Mouse (Mus musculus): Measurements from ENCODE around the gene Adgrv1. TPM values are rescaled to one million over a fixed set of nuclear protein-coding genes. Genes with fewer than 3 reads are reported as not detected.
A peak's percentile ranks its signal among the peaks of the same experiment; 100 is the strongest.

Adgrv1 gene
- polyA plus RNA-seq, 1 experiment from 2014 or later = 0.13 TPM

DNA sequence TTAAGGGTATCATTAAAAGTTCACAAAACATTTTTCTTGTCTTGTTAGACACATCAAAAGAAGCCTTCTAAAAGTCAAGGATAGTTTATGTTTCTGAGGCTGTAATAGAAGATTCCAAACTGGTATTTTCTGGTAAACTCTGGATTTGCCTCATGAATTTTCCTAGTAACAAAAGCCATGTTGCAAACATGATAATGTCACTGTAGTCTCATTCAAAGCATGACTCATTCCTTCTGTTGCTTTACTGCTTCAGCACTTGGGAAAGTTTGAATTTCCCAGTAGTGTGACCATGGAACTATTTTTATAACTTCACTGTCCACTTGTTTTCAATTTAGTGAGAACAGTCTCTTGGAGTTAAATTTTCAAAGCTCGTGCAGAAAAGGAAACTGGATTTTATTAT, 274.2 kb downstream of the Adgrv1 start:
- no peak overlapping the region for H3K4me2 ChIP-seq
- no peak for DNase-seq
- H3K27me3 ChIP-seq = no peaks in the 10 kb centered on the region
- H3K27ac ChIP-seq = no peak overlapping the region
- no peaks in the 10 kb centered on the region for H3K4me1 ChIP-seq (replicated peaks)
- no peaks in the 10 kb centered on the region for H3K9me3 ChIP-seq (replicated peaks)
- 44% methylated on average over 1 of the region's 1 CpGs for WGBS (ENCODE audit: insufficient replicate concordance)
- no peak overlapping the region for H3K4me3 ChIP-seq (replicated peaks)
- no peaks in the 10 kb centered on the region for H3K36me3 ChIP-seq
- H3K9ac ChIP-seq = no peak overlapping the region
- no peak for ATAC-seq (ENCODE audit: low read depth)

DNA sequence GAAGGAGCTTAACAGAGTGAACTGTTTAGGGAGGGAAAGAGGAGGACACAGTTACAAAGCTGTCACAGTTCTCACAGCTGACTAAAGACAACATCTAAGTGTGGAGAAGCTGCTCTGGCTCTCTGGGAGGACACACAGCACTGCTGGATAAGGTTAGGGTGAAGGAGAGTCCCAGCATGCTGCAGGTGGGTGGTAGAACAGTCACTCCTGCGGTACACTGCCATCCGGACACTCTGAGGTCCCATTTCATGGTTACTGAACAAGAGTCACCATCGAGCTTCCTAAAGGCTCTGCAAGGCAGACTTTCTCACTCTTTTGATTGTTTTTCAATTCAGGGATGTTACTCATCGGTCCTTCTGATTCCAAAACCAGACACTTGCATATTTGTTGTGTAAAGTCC, 274.6 kb downstream of the Adgrv1 start:
- Histone ChIP-seq H3K27me3 (no peaks in the 10 kb centered on the region), H3K4me3 (replicated peaks) (no peak overlapping the region), H3K9ac (no peak overlapping the region), H3K4me2 (no peak overlapping the region), H3K36me3 (no peaks in the 10 kb centered on the region), H3K9me3 (replicated peaks) (no peaks in the 10 kb centered on the region), H3K27ac (no peak overlapping the region), H3K4me1 (replicated peaks) (no peaks in the 10 kb centered on the region)
- 57% methylated on average over 4 of the region's 4 CpGs for WGBS (ENCODE audit: insufficient replicate concordance)
- DNase-seq = no peak
- ATAC-seq (ENCODE audit: low read depth) = no peak

DNA sequence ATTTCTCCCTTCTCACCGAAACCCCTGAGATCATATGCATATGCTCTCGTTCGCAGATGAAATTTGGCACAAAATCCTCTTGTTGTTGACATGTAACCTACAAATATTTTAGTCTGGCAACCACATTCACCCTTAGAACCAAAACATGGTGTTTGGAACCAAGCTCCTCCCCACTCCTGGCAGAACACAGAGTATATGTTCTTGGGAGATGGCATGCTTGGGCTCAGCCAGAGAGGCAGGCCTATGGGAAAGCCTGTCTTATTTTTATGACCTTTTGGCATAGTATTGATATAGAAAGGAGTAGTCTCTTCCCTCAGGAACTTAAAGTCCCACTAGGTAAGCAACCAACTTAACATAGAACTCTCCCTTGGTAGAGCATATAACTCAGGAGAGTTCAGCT, 275.7 kb downstream of the Adgrv1 start:
- ATAC-seq (ENCODE audit: low read depth) (no peak), DNase-seq (no peak)
- no peaks in the 10 kb centered on the region for H3K9me3 ChIP-seq (replicated peaks)
- no peak overlapping the region for H3K9ac ChIP-seq
- H3K27ac ChIP-seq = no peak overlapping the region
- H3K4me2 ChIP-seq = no peak overlapping the region
- H3K4me1 ChIP-seq (replicated peaks) = no peaks in the 10 kb centered on the region
- no peaks in the 10 kb centered on the region for H3K27me3 ChIP-seq
- WGBS (ENCODE audit: insufficient replicate concordance) = 64% methylated on average over 3 of the region's 3 CpGs
- H3K4me3 ChIP-seq (replicated peaks) = no peak overlapping the region
- H3K36me3 ChIP-seq = no peaks in the 10 kb centered on the region

- Histone ChIP-seq H3K4me1 (replicated peaks) (peaks cover 2% of the 10 kb centered on the region; the same call in 1 of the 2 replicates), H3K27ac (no peak overlapping the region), H3K4me3 (replicated peaks) (no peak overlapping the region), H3K27me3 (no peaks in the 10 kb centered on the region), H3K9ac (no peak overlapping the region), H3K4me2 (no peak overlapping the region), H3K36me3 (no peaks in the 10 kb centered on the region), H3K9me3 (replicated peaks) (no peaks in the 10 kb centered on the region)
- DNase-seq = no peak
- ATAC-seq (ENCODE audit: low read depth) = no peak
- 69% methylated on average over 5 of the region's 5 CpGs for WGBS (ENCODE audit: insufficient replicate concordance)
These were observed 278.4 kb downstream of the Adgrv1 start for GRCm38 (mm10) chr13:81354587-81354986.

GRCm38 (mm10) chr13:81352296-81352695, 280.7 kb downstream of the Adgrv1 start:
- Histone ChIP-seq H3K9me3 (replicated peaks) (no peaks in the 10 kb centered on the region), H3K9ac (no peak overlapping the region), H3K27ac (no peak overlapping the region), H3K4me1 (replicated peaks) (peaks cover 2% of the 10 kb centered on the region; the same call in 1 of the 2 replicates), H3K36me3 (no peaks in the 10 kb centered on the region), H3K4me2 (0 out of 2 replicates have a peak overlapping the region, but pooled peaks have one; percentile 9), H3K4me3 (replicated peaks) (no peak overlapping the region), H3K27me3 (no peaks in the 10 kb centered on the region)
- no peak for ATAC-seq (ENCODE audit: low read depth)
- WGBS (ENCODE audit: insufficient replicate concordance) = 42% methylated on average over 11 of the region's 11 CpGs
- DNase-seq = no peak

GRCm38 (mm10) chr13:81351462-81352155, 281.3 kb downstream of the Adgrv1 start:
- Histone ChIP-seq H3K9ac (no peak overlapping the region), H3K9me3 (replicated peaks) (no peaks in the 10 kb centered on the region), H3K36me3 (no peaks in the 10 kb centered on the region), H3K27ac (no peak overlapping the region), H3K4me1 (replicated peaks) (peaks cover 2% of the 10 kb centered on the region; the same call in 1 of the 2 replicates), H3K4me2 (peak overlapping the region; percentile 32), H3K27me3 (no peaks in the 10 kb centered on the region), H3K4me3 (replicated peaks) (no peak overlapping the region)
- 36% methylated on average over 14 of the region's 14 CpGs for WGBS (ENCODE audit: insufficient replicate concordance)
- ATAC-seq (ENCODE audit: low read depth) (peak; percentile 61), DNase-seq (no peak)

DNA sequence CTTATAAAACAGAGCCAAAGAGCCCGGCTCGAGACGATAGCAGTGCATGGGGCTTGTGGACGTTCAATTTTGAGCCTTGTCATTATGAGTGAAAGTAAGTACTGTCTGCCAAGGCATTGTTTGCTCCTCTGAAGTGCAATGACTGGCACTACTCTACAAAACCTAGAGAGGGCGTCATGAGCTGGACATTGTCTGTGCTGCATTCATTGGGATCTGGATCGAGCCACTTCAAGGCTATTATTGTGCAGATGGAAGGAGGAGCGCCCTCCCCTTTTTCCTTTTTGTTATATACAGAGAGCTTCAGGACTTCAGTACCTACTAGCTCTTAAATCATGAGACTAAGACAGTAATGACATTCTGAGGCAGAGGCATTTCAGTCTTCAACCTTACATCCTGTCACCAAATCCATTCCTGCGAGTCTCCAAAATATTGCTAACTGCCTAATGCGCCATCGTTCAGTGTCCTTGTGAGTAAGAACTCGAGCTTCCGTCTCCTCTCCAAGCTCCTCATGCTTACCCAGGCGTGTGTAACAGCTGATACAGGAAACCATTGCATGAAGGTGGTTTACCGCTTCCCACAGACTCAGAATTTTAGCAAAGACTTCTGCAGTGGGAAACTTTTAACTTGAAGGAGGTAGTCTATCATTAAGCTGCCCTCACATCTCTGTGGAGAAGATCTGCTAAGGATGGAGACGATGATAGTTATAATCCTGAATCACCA, 285.5 kb downstream of the Adgrv1 start:
- DNase-seq (no peak), ATAC-seq (ENCODE audit: low read depth) (no peak)
- Histone ChIP-seq H3K27me3 (no peaks in the 10 kb centered on the region), H3K4me1 (replicated peaks) (peaks cover 2% of the 10 kb centered on the region; the same call in 1 of the 2 replicates), H3K4me2 (no peak overlapping the region), H3K9me3 (replicated peaks) (no peaks in the 10 kb centered on the region), H3K36me3 (no peaks in the 10 kb centered on the region), H3K9ac (no peak overlapping the region), H3K27ac (no peak overlapping the region), H3K4me3 (replicated peaks) (no peak overlapping the region)
- WGBS (ENCODE audit: insufficient replicate concordance) = 60% methylated on average over 15 of the region's 15 CpGs

DNA sequence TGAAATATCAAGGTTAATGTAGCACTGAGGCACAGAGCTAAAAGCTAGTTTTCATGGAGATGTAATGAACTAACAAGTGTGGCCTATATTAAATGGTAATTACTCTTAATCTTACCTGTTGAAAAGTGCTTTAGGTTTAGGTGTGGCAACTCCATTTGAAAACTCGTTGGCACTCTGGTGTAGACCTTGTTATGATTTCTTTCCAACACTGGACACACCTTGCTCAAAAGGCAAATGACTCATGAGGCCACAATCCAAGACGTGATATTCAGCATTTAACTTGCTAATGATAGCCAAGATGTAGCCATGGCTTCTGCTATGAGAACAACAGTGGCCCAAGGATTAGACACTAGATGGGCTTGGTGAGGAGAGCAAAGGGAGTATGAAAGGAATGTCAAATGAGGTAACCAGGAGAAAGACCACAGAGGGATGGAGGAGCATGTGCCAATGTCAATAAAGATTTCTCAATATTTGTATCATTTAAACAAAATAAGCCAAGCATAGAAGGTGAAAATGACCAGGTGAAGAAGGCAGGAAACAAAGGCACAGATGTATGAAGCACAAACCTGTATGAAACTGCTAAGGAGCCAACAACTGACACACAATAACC, 289.9 kb downstream of the Adgrv1 start:
- DNase-seq (no peak), ATAC-seq (ENCODE audit: low read depth) (no peak)
- no peak overlapping the region for H3K4me3 ChIP-seq (replicated peaks)
- 49% methylated on average over 2 of the region's 2 CpGs for WGBS (ENCODE audit: insufficient replicate concordance)
- H3K4me1 ChIP-seq (replicated peaks) = no peaks in the 10 kb centered on the region
- H3K4me2 ChIP-seq = no peak overlapping the region
- no peaks in the 10 kb centered on the region for H3K27me3 ChIP-seq
- no peak overlapping the region for H3K9ac ChIP-seq
- H3K36me3 ChIP-seq = no peaks in the 10 kb centered on the region
- no peak overlapping the region for H3K27ac ChIP-seq
- H3K9me3 ChIP-seq (replicated peaks) = no peaks in the 10 kb centered on the region

GRCm38 (mm10) chr13:81335241-81335640, 297.7 kb downstream of the Adgrv1 start:
- Histone ChIP-seq H3K9me3 (replicated peaks) (no peaks in the 10 kb centered on the region), H3K36me3 (no peaks in the 10 kb centered on the region), H3K27me3 (no peaks in the 10 kb centered on the region), H3K4me2 (no peak overlapping the region), H3K9ac (no peak overlapping the region), H3K27ac (no peak overlapping the region), H3K4me3 (replicated peaks) (no peak overlapping the region), H3K4me1 (replicated peaks) (peaks cover 6% of the 10 kb centered on the region; the same call in 1 of the 2 replicates)
- 60% methylated on average over 1 of the region's 1 CpGs for WGBS (ENCODE audit: insufficient replicate concordance)
- ATAC-seq (ENCODE audit: low read depth) (no peak), DNase-seq (no peak)

DNA sequence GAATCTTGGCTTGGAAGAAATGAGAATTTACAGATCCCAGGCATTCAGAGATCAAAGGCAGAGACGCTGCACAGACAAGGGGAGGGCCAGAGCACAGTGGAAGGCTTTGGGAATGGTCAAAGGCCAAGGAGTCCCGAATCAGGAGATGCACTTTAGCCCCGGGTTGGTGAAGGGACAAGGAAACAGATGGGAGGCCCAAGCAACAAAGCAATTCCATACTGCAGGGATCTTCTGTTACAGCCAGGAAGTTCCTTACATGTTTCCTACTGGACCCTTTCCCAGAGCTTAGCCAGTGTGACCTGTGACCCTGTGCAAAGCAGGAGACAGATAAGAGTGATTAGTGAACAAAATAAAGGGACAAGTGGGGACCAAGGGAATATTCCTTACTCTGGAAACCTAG, 300.9 kb downstream of the Adgrv1 start:
- Histone ChIP-seq H3K9ac (no peak overlapping the region), H3K4me2 (no peak overlapping the region), H3K27me3 (no peaks in the 10 kb centered on the region), H3K4me1 (replicated peaks) (peaks cover 6% of the 10 kb centered on the region; the same call in 1 of the 2 replicates), H3K27ac (no peak overlapping the region), H3K36me3 (no peaks in the 10 kb centered on the region), H3K9me3 (replicated peaks) (no peaks in the 10 kb centered on the region), H3K4me3 (replicated peaks) (no peak overlapping the region)
- 26% methylated on average over 3 of the region's 3 CpGs for WGBS (ENCODE audit: insufficient replicate concordance)
- ATAC-seq (ENCODE audit: low read depth) = peak; percentile 23; the same call in 1 of the 2 replicates
- no peak for DNase-seq

GRCm38 (mm10) chr13:81329762-81330161, 303.2 kb downstream of the Adgrv1 start:
- no peak overlapping the region for H3K4me2 ChIP-seq
- no peaks in the 10 kb centered on the region for H3K27me3 ChIP-seq
- H3K36me3 ChIP-seq = no peaks in the 10 kb centered on the region
- no peaks in the 10 kb centered on the region for H3K9me3 ChIP-seq (replicated peaks)
- WGBS (ENCODE audit: insufficient replicate concordance) = 47% methylated on average over 5 of the region's 5 CpGs
- no peak overlapping the region for H3K4me3 ChIP-seq (replicated peaks)
- peak; percentile 74 for ATAC-seq (ENCODE audit: low read depth)
- H3K27ac ChIP-seq = no peak overlapping the region
- no peak for DNase-seq
- no peak overlapping the region for H3K9ac ChIP-seq
- H3K4me1 ChIP-seq (replicated peaks) = peaks cover 6% of the 10 kb centered on the region; the same call in 1 of the 2 replicates

Measured in liver, embryonic 13.5 days (tissue).